Mouse (Mus musculus) thymus, adult 2 months (tissue): Measurements from ENCODE around the gene Mier3. TPM values are rescaled to one million over a fixed set of nuclear protein-coding genes. Genes with fewer than 3 reads are reported as not detected.

Source experiments
- DNase-seq: peaks from one replicate; pipeline ENCODE4 v3.0.0; 2021
- H3K27ac ChIP-seq: fragments of 200-500 bp; 2 replicates; pipeline ENCODE4 v1.5.1; 2012; ENCODE audit warnings: low read length, control low read depth; ENCODE audit not compliant: control insufficient read depth, insufficient read depth
- H3K27me3 ChIP-seq: fragments of 200-500 bp; 2 replicates; pipeline ENCODE4 v1.6.1; 2012; ENCODE audit warnings: mild to moderate bottlenecking, low read length, moderate library complexity, mixed read lengths; ENCODE audit not compliant: control insufficient read depth, insufficient read depth
- H3K36me3 ChIP-seq: fragments of 200-500 bp; 2 replicates; pipeline ENCODE4 v1.6.1; 2012; ENCODE audit warnings: mild to moderate bottlenecking, low read length, moderate library complexity; ENCODE audit not compliant: control insufficient read depth, insufficient read depth
- H3K4me1 ChIP-seq: fragments of 200-500 bp; replicated peaks from 2 replicates; pipeline ENCODE4 v1.6.1; 2012; ENCODE audit warnings: low read length; ENCODE audit not compliant: control insufficient read depth, insufficient read depth
- H3K4me3 ChIP-seq: fragments of 200-500 bp; 2 replicates; pipeline ENCODE4 v1.5.1; 2012; ENCODE audit warnings: mild to moderate bottlenecking, low read length, control low read depth, moderate library complexity; ENCODE audit not compliant: control insufficient read depth, insufficient read depth
- CTCF ChIP-seq: fragments of 200-500 bp; IDR thresholded peaks from 2 replicates; pipeline ENCODE4 v1.5.1; 2012; ENCODE audit warnings: mild to moderate bottlenecking, control low read depth, low read length, moderate library complexity, borderline replicate concordance; ENCODE audit not compliant: control insufficient read depth, poor library complexity, insufficient read depth; ENCODE audit errors: extremely low read depth
- POLR2A ChIP-seq: fragments of 200-500 bp; IDR thresholded peaks from 2 replicates; pipeline ENCODE4 v1.6.1; 2012; ENCODE audit warnings: mild to moderate bottlenecking, low read length, control low read depth, moderate library complexity; ENCODE audit not compliant: control insufficient read depth, poor library complexity, insufficient read depth; ENCODE audit errors: extremely low read depth
- WGBS: fragments of 180-500 bp; shearing (Covaris S2); methylation state at CpG from one replicate; pipeline ENCODE4 v1.1.7; 2018; 5-methylcytosine and 5-hydroxymethylcytosine counted together
- polyA plus RNA-seq: library from polyadenylated mRNA; depleted of rRNA; stranded (reverse); fragments of >200 nt; gene quantifications from 2 replicates; pipeline ENCODE4 v1.2.3, GENCODE M21; 2012

Gene Mier3
- polyA plus RNA-seq, 1 experiment: 7.3 TPM

GRCm38 (mm10) chr13:111668016-111668415 is 12.8 kb upstream of the Mier3 start:
- H3K36me3 ChIP-seq: no peaks in the 10 kb centered on the region
- H3K27ac ChIP-seq: no peak overlapping the region
- H3K4me1 ChIP-seq: no peaks in the 10 kb centered on the region
- no peaks in the 10 kb centered on the region for H3K27me3 ChIP-seq
- no peak for DNase-seq
- no peak overlapping the region for H3K4me3 ChIP-seq
- 92% methylated on average over 7 of the region's 7 CpGs for WGBS
- TF ChIP-seq CTCF (no peak), POLR2A (no peak)

GRCm38 (mm10) chr13:111676841-111677240 is 3.9 kb upstream of the Mier3 start:
- no peaks in the 10 kb centered on the region for H3K4me1 ChIP-seq
- H3K4me3 ChIP-seq: no peak overlapping the region
- no peak for DNase-seq
- 91% methylated on average over 3 of the region's 3 CpGs for WGBS
- TF ChIP-seq CTCF: no peak
- no peak for TF ChIP-seq POLR2A
- H3K36me3 ChIP-seq: no peaks in the 10 kb centered on the region
- no peak overlapping the region for H3K27ac ChIP-seq
- H3K27me3 ChIP-seq: no peaks in the 10 kb centered on the region

DNA sequence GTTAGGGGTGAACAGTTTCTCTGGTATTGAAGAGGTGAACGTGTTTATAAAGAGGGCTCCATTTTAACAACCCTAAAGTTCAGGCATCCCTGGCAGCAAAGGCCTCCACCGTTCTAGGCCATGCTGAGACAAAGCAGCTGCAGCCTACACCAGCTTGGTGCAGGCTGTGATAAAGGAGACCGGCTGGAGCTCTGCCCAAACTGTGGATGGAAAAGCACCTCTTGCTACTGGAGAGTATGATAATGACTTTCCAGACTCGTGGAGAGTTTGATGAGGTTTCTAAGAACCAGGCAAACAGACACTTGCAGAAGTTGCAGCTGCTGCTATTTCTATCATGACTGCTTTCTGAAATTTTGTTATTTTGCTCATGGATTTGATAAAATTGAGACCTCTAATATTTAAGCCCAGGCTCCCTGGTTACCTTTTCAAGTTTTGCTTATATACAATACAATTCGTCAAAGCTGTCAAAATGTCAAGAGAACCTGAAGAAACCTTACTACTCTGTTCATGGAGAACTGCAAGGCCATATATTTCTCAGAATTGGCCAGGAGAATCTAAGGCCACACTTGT is 3.4 kb downstream of the Mier3 start:
- DNase-seq: no peak
- 75% methylated on average over 5 of the region's 5 CpGs for WGBS
- no peak overlapping the region for H3K27ac ChIP-seq
- no peak for TF ChIP-seq CTCF
- no peak for TF ChIP-seq POLR2A
- peaks cover 8% of the 10 kb centered on the region for H3K4me1 ChIP-seq
- H3K27me3 ChIP-seq: no peaks in the 10 kb centered on the region
- no peaks in the 10 kb centered on the region for H3K36me3 ChIP-seq
- H3K4me3 ChIP-seq: no peak overlapping the region

DNA sequence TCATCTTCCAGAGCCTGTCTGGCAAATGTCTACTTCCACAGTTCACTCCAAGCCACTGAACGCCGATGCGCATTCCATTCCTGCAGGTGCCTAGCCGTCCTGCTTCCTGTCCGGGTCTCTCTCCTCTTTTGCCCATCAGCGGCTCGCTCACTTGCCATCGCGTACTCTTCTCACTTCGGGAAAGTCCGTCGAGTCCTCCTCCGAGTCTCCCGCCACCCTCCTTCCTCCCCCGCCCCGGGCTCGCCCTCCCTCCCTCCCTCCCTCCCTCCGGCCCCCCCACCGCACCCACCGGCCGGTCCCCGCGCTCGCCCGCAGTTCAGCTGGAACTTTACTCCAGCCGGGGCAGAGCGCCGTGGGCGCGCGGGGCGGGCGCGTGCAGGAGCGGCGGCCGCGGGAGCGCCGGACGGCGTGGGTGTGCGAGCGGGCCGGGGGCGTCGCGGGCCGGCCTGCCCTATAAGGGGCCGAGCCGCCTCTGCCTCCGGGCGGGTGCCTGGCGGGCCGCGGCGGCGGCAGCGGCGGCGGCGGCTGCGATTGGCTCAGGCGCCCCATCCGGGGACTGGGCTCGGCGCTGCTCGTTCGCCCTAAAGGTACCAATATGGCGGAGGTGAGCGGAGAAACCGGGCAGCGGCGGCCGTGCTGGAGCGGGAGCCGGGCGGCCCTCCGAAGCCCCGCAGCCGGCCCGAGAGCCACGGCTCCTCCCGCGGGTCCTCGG is 5.1 kb downstream of the Mier3 start:
- peak overlapping the region; percentile 42 for H3K4me3 ChIP-seq
- H3K27me3 ChIP-seq: no peaks in the 10 kb centered on the region
- WGBS: 1% methylated on average over 82 of the region's 86 CpGs
- no peaks in the 10 kb centered on the region for H3K36me3 ChIP-seq
- TF ChIP-seq POLR2A: peak; percentile 66
- TF ChIP-seq CTCF: no peak
- no peak overlapping the region for H3K27ac ChIP-seq
- H3K4me1 ChIP-seq: peaks cover 8% of the 10 kb centered on the region
- peak; percentile 86 for DNase-seq

DNA sequence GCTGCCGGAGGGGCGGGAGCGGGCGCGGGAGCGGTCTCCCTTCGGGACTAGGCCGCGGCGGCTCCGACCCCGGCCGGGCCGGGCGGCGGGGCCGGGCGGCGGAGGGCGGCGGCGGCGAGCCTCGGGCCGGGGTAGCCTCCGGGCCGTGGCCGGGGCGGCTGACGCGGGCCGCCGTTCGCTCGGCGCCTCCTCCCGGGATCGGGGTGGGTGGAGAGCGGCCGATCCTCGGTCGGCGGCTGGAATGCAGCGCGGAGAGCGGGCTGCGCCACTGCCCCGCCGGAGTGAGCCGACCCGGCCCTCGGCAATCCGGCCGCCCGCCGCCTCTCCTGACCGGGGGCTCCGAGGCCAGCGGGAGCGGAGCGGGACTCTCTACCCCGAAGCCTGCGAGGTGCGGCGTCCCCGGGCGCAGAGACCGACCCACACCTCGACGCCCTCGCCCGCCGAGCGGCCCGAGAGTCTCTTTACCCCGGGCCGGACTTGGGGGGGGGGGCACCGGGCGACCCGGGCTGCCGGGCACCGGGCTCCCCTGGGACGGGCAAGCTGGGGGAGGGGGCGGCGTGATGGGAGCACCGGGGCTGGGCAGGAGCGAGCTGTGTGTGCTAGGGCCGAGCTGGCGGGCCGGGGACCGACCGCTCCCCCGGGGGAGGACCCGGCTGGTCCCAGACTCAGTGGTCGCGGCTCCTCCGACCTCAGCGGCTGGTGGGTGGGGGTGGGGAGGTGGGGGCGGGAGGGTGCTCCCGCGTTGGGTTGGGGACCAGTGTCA is 5.9 kb downstream of the Mier3 start:
- Histone ChIP-seq H3K27me3 (no peaks in the 10 kb centered on the region), H3K27ac (no peak overlapping the region), H3K36me3 (peaks cover under 1% of the 10 kb centered on the region; the same call in 1 of the 2 replicates), H3K4me3 (peak overlapping the region; percentile 79), H3K4me1 (peaks cover 8% of the 10 kb centered on the region)
- 1% methylated on average over 95 of the region's 101 CpGs for WGBS
- DNase-seq: no peak
- TF ChIP-seq CTCF: no peak
- no peak for TF ChIP-seq POLR2A

- Histone ChIP-seq H3K36me3 (peaks cover 5% of the 10 kb centered on the region; the same call in 1 of the 2 replicates), H3K4me1 (peaks cover 8% of the 10 kb centered on the region), H3K4me3 (peak overlapping the region; percentile 79), H3K27ac (no peak overlapping the region), H3K27me3 (no peaks in the 10 kb centered on the region)
- under 1% methylated on average over 35 of the region's 35 CpGs for WGBS
- peak; percentile 62 for DNase-seq
- TF ChIP-seq POLR2A (no peak), CTCF (0 out of 2 replicates have a peak, but pooled peaks have one; percentile 22)
These were observed 6.6 kb downstream of the Mier3 start for GRCm38 (mm10) chr13:111687285-111687781.
